Mouse (Mus musculus): ENCODE data around the gene Tgfb1. TPM values are rescaled to one million over a fixed set of nuclear protein-coding genes. Genes with fewer than 3 reads are reported as not detected.
A peak's percentile ranks its signal among the peaks of the same experiment; 100 is the strongest.

The Tgfb1 gene
- total RNA-seq, 2 experiments from 2014 or later = 48.7 to 49.6 TPM

GRCm38 (mm10) chr7:25736920-25737319 lies 50.1 kb downstream of the Tgfb1 start:
- no peak for DNase-seq

- no peak for DNase-seq
These were observed 51.5 kb downstream of the Tgfb1 start for GRCm38 (mm10) chr7:25738277-25738676.

- DNase-seq = no peak
These were observed 60.0 kb downstream of the Tgfb1 start for GRCm38 (mm10) chr7:25746844-25747243.

- DNase-seq = no peak
These were observed 66.3 kb downstream of the Tgfb1 start for GRCm38 (mm10) chr7:25753076-25753475.

GRCm38 (mm10) chr7:25753643-25754438 lies 67.0 kb downstream of the Tgfb1 start:
- DNase-seq = peak; percentile 74

GRCm38 (mm10) chr7:25754439-25754737 lies 67.6 kb downstream of the Tgfb1 start:
- no peak for DNase-seq

Other genes starting within 250 kb of the Tgfb1 start
- 10 to 100 TPM; 16.0 to 21.7 TPM for gene Ceacam1, start 209.4 kb upstream of the Tgfb1 start, total RNA-seq (2021)
- 1 to 10 TPM; 2.0 to 3.4 TPM for gene Ceacam2, start 147.1 kb upstream of the Tgfb1 start, total RNA-seq (2021)
- gene Erich4, start 71.1 kb upstream of the Tgfb1 start, total RNA-seq (2021) = not detected
- 10 to 100 TPM; 36.2 to 51.7 TPM for gene Dmac2, start 67.6 kb upstream of the Tgfb1 start, total RNA-seq (2021)
- 1 to 10 TPM; 4.0 TPM for gene B3gnt8, start 60.3 kb upstream of the Tgfb1 start, total RNA-seq (2021)
- 100 to 1,000 TPM; 251 to 252 TPM for gene Bckdha, start 28.0 kb upstream of the Tgfb1 start, total RNA-seq (2021)
- 10 to 100 TPM; 45.3 to 50.6 TPM for gene Exosc5, start 27.8 kb upstream of the Tgfb1 start, total RNA-seq (2021)
- gene Tmem91, start 11.8 kb upstream of the Tgfb1 start, total RNA-seq (2021) = 1 to 10 TPM in 1 of 2 experiments, under 1 TPM in 1; 0.90 to 1.9 TPM
- 10 to 100 TPM; 15.7 to 19.0 TPM for gene B9d2, start 6.2 kb upstream of the Tgfb1 start, total RNA-seq (2021)
- gene Ccdc97, start 32.1 kb downstream of the Tgfb1 start, total RNA-seq (2021) = 10 to 100 TPM; 40.4 to 46.1 TPM
- gene Hnrnpul1, start 67.8 kb downstream of the Tgfb1 start, total RNA-seq (2021) = 100 to 1,000 TPM; 114 to 125 TPM
- gene Axl, start 101.7 kb downstream of the Tgfb1 start, total RNA-seq (2021) = 10 to 100 TPM; 62.1 to 66.3 TPM
- gene Cyp2s1, start 129.9 kb downstream of the Tgfb1 start, total RNA-seq (2021) = 1 to 10 TPM; 3.2 to 3.9 TPM
- 10 to 100 TPM in 1 of 2 experiments, 1 to 10 TPM in 1; 1.4 to 12.6 TPM for gene Cyp2b10, start 210.6 kb downstream of the Tgfb1 start, total RNA-seq (2021)

All from adrenal gland, postnatal 10 days (tissue).